Mouse (Mus musculus): ENCODE measurements around the gene Fam166a. TPM values are rescaled to one million over a fixed set of nuclear protein-coding genes. Genes with fewer than 3 reads are reported as not detected.

The Fam166a gene
- total RNA-seq, 2 experiments from 2014 or later, result not detected

- intact Hi-C loops (cut with DNase I), result loop anchor here (1.0 kb wide), 1 partner anchor 8 kb away; no protein-coding TSS in a partner anchor
- DNase-seq (ENCODE audit: low spot score in 2 of 2), result no peak
Measured at GRCm38 (mm10) chr2:25262795-25263622, 44.5 kb downstream of the Fam166a start.

- intact Hi-C loops (cut with DNase I), result loop anchor here (1.0 kb wide), 1 partner anchor 8 kb away; no protein-coding TSS in a partner anchor
- no peak for DNase-seq (ENCODE audit: low spot score in 2 of 2)
Measured at GRCm38 (mm10) chr2:25263623-25264285, 45.2 kb downstream of the Fam166a start.

DNA sequence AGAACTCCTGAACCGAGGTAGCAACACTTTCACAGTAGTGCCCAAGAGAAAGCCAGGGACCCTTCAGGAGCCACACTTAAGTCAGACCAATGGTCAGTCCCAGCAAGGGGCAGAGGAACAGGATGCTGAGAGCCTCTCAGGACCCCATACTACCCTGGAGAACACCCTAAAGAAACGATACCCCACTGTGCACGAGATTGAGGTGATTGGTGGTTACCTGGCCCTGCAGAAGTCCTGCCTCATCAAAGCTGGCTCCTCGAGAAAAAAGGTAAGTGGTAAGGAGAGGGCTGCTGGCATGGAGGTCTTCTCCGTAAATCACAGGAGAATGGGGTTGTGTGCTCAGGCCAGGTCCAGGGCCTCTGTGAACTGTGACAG lies 45.7 kb downstream of the Fam166a start:
- DNase-seq (ENCODE audit: low spot score in 2 of 2), result no peak
- intact Hi-C loops (cut with DNase I), result no loop called here

DNA sequence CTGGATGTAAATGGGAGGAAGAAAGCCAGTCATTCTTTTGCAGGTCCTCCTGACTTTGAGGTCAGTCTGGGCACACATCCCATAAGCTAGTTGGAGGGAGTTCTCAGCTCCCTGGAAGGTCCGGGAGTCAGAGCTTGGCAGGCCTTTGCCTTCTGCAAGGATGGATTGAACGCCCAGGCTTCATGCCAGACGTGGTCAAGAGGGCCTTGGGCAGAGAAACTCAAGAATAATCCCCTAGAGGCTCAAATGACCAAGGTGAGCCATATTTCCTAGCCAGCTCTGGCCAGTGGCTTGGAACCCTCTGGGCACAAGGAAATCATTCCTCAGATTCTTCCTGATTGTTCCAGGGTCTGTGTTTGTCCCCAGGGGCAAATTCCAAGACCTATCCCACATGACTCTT lies 46.3 kb downstream of the Fam166a start:
- no peak for DNase-seq (ENCODE audit: low spot score in 2 of 2)
- intact Hi-C loops (cut with DNase I), result no loop called here

DNA sequence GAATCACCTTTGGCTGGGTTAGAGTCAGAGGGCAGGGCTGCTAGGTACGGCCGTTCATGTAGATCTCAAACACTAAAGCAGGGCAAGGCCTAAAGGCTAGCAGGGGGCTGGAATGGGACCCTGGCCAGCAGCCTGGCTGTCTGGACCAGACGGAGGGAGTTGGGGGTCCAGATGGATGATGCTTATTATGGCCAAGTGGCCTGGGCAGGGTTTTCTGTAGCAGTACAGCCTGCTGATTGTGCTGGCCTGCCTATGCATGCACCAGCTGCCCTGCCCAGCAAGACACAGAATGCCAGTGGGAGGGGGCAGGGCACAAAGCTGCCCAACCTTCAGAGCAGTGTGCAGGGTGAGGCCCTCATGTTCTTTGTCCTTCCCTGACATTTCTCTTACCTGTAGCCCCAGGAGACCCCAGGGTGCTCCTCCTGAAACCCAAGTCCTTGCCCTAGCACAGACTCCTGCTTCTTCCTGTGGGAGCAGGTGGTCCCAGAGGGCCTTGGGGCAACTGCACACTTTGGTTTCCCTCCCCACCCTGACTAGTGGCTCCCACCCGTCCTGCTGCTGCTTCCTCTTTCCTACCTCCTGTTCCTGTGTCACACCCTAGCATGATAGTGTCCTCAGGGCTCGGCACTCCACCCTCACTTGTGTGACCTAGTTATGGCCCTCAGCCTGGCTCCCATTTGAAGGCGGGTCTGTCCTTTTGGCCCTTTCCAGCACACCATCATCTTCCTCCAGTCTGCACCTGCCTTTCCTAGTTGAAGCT lies 47.5 kb downstream of the Fam166a start:
- intact Hi-C loops (cut with DNase I), result no loop called here
- no peak for DNase-seq (ENCODE audit: low spot score in 2 of 2)

- peak in 1 of 2 experiments; percentile 35 for DNase-seq (ENCODE audit: low spot score in 2 of 2)
- intact Hi-C loops (cut with DNase I), result no loop called here
Measured at GRCm38 (mm10) chr2:25266720-25267119, 48.2 kb downstream of the Fam166a start.

- no peak for DNase-seq (ENCODE audit: low spot score in 2 of 2)
- intact Hi-C loops (cut with DNase I), result no loop called here
Measured at GRCm38 (mm10) chr2:25267241-25267640, 48.7 kb downstream of the Fam166a start.

GRCm38 (mm10) chr2:25267746-25268309 lies 49.3 kb downstream of the Fam166a start:
- intact Hi-C loops (cut with DNase I), result no loop called here
- no peak for DNase-seq (ENCODE audit: low spot score in 2 of 2)

Other genes starting within 250 kb of the Fam166a start
- 10 to 100 TPM; 72.5 to 79.4 TPM for gene Mrpl41, start 243.6 kb upstream of the Fam166a start, total RNA-seq (2021)
- 10 to 100 TPM; 14.6 to 17.5 TPM for gene Pnpla7, start 242.7 kb upstream of the Fam166a start, total RNA-seq (2021)
- 100 to 1,000 TPM; 472 to 481 TPM for gene Nsmf, start 164.4 kb upstream of the Fam166a start, total RNA-seq (2021)
- gene Entpd8, start 138.4 kb upstream of the Fam166a start, total RNA-seq (2021), result not detected
- not detected for gene Noxa1, start 123.6 kb upstream of the Fam166a start, total RNA-seq (2021)
- gene Nrarp, start 38.0 kb upstream of the Fam166a start, total RNA-seq (2021), result 10 to 100 TPM; 21.7 to 30.7 TPM
- gene Tor4a, start 21.9 kb upstream of the Fam166a start, total RNA-seq (2021), result 1 to 10 TPM; 1.9 to 2.3 TPM
- 10 to 100 TPM; 50.8 to 51.8 TPM for gene Nelfb, start 7.3 kb upstream of the Fam166a start, total RNA-seq (2021)
- gene Stpg3, start 4.1 kb upstream of the Fam166a start, total RNA-seq (2021), result under 1 TPM in 1 of 2 experiments, not detected in 1; 0.23 TPM
- gene Tubb4b, start 6.0 kb downstream of the Fam166a start, total RNA-seq (2021), result 100 to 1,000 TPM; 376 to 398 TPM
- gene Slc34a3, start 15.6 kb downstream of the Fam166a start, total RNA-seq (2021), result not detected
- gene Rnf224, start 18.0 kb downstream of the Fam166a start, total RNA-seq (2021), result not detected
- 100 to 1,000 TPM; 243 to 256 TPM for gene Rnf208, start 23.5 kb downstream of the Fam166a start, total RNA-seq (2021)
- not detected for gene Cysrt1, start 23.7 kb downstream of the Fam166a start, total RNA-seq (2021)
- gene AL732309.1, start 28.1 kb downstream of the Fam166a start, total RNA-seq (2021), result 1 to 10 TPM; 1.6 to 2.9 TPM
- 10 to 100 TPM; 32.8 to 37.3 TPM for gene Tmem203, start 36.7 kb downstream of the Fam166a start, total RNA-seq (2021)
- gene Tprn, start 43.9 kb downstream of the Fam166a start, total RNA-seq (2021), result 10 to 100 TPM; 14.4 to 15.5 TPM
- gene Ssna1, start 53.7 kb downstream of the Fam166a start, total RNA-seq (2021), result 10 to 100 TPM; 67.2 to 69.6 TPM
- gene Anapc2, start 53.7 kb downstream of the Fam166a start, total RNA-seq (2021), result 10 to 100 TPM; 73.0 to 77.2 TPM
- not detected for gene Tmem210, start 69.4 kb downstream of the Fam166a start, total RNA-seq (2021)
- not detected for gene Lrrc26, start 71.2 kb downstream of the Fam166a start, total RNA-seq (2021)
- 100 to 1,000 TPM; 435 to 455 TPM for gene Grin1, start 100.4 kb downstream of the Fam166a start, total RNA-seq (2021)
- 10 to 100 TPM; 55.0 to 59.5 TPM for gene Man1b1, start 113.6 kb downstream of the Fam166a start, total RNA-seq (2021)
- 10 to 100 TPM; 28.2 to 33.2 TPM for gene Dpp7, start 137.6 kb downstream of the Fam166a start, total RNA-seq (2021)
- gene Uap1l1, start 146.9 kb downstream of the Fam166a start, total RNA-seq (2021), result 10 to 100 TPM; 11.3 to 14.0 TPM
- gene Sapcd2, start 153.6 kb downstream of the Fam166a start, total RNA-seq (2021), result 1 to 10 TPM; 1.9 to 2.5 TPM
- 10 to 100 TPM; 11.7 to 13.2 TPM for gene Entpd2, start 177.1 kb downstream of the Fam166a start, total RNA-seq (2021)
- gene Npdc1, start 180.6 kb downstream of the Fam166a start, total RNA-seq (2021), result 100 to 1,000 TPM; 331 to 339 TPM
- under 1 TPM; 0.32 to 0.37 TPM for gene Fut7, start 204.5 kb downstream of the Fam166a start, total RNA-seq (2021)
- gene Abca2, start 210.0 kb downstream of the Fam166a start, total RNA-seq (2021), result 100 to 1,000 TPM; 154 to 165 TPM
- gene Clic3, start 238.1 kb downstream of the Fam166a start, total RNA-seq (2021), result under 1 TPM in 1 of 2 experiments, not detected in 1; 0.69 TPM
- 10 to 100 TPM; 68.6 to 81.0 TPM for gene Paxx, start 242.3 kb downstream of the Fam166a start, total RNA-seq (2021)

Data from left cerebral cortex, postnatal 25 days (tissue).